Mouse (Mus musculus) ES-E14 (cell line): ENCODE measurements at regions not wholly inside any gene's neighbourhood (a gene's known extent, or its start where the extent isn't known, plus 50 kb on each side); places are given as distances from the start of the nearest gene placed in this dataset.
A peak's percentile ranks its signal among the peaks of the same experiment; 100 is the strongest.

Experiments used
- DNase-seq: peaks from one replicate; pipeline ENCODE4 v3.0.0-alpha.2; 2013; ENCODE audit warnings: low read depth, low spot score
- H3K27ac ChIP-seq: 2 replicates; pipeline ENCODE4 v1.5.1; 2012; ENCODE audit warnings: low read depth, mild to moderate bottlenecking, low read length, moderate library complexity, mixed read lengths; ENCODE audit not compliant: poor library complexity, insufficient read depth, severe bottlenecking
- H3K36me3 ChIP-seq: 2 replicates; pipeline ENCODE4 v1.6.1; 2012; ENCODE audit warnings: mild to moderate bottlenecking, low read length, moderate library complexity, mixed read lengths; ENCODE audit not compliant: control insufficient read depth, poor library complexity, insufficient read depth, severe bottlenecking
- H3K4me1 ChIP-seq, 2 experiments: fragments of 150-350 bp in 1 of 2; sonication (generic) in 1 of 2; 2 replicates each; pipeline ENCODE4 v1.6.1; 2012; ENCODE audit warnings: low read length in 2 of 2, mild to moderate bottlenecking in 1 of 2, mixed read lengths in 1 of 2; ENCODE audit not compliant: control insufficient read depth in 2 of 2, insufficient read depth in 2 of 2, poor library complexity in 1 of 2
- H3K4me3 ChIP-seq, 2 experiments: fragments of 150-350 bp in 1 of 2; sonication (generic) in 1 of 2; 2 replicates each; pipeline ENCODE4 v1.5.1; 2012; ENCODE audit warnings: low read length in 2 of 2, low read depth in 1 of 2, mild to moderate bottlenecking in 1 of 2, mixed read lengths in 1 of 2; ENCODE audit not compliant: insufficient read depth in 1 of 2, poor library complexity in 1 of 2, severe bottlenecking in 1 of 2
- H3K9ac ChIP-seq: 2 replicates; pipeline ENCODE4 v1.6.1; 2012; ENCODE audit warnings: low read depth, mild to moderate bottlenecking, low read length, mixed read lengths; ENCODE audit not compliant: poor library complexity, insufficient read depth, severe bottlenecking
- H3K9me3 ChIP-seq: fragments of 150-350 bp; sonication (generic); 2 replicates; pipeline ENCODE4 v1.6.1; 2012; ENCODE audit warnings: low read depth, mild to moderate bottlenecking, low read length; ENCODE audit not compliant: control insufficient read depth, insufficient read depth
- CHD2 ChIP-seq: IDR thresholded peaks from 2 replicates; pipeline ENCODE4 v1.6.1; 2014; ENCODE audit warnings: mild to moderate bottlenecking, low read depth, low read length, inconsistent platforms
- HCFC1 ChIP-seq: IDR thresholded peaks from 2 replicates; pipeline ENCODE4 v1.6.1; 2012; ENCODE audit warnings: low read length, inconsistent platforms, borderline replicate concordance; ENCODE audit not compliant: insufficient read depth
- MAFK ChIP-seq: IDR thresholded peaks from 2 replicates; pipeline ENCODE4 v1.6.1; 2014; ENCODE audit warnings: mild to moderate bottlenecking, low read depth, low read length, inconsistent platforms; ENCODE audit not compliant: insufficient read depth
- ZC3H11A ChIP-seq: IDR thresholded peaks from 2 replicates; pipeline ENCODE4 v1.6.1; 2012; ENCODE audit warnings: low read depth, mild to moderate bottlenecking, inconsistent platforms, low read length, borderline replicate concordance
- ZNF384 ChIP-seq: IDR thresholded peaks from 2 replicates; pipeline ENCODE4 v1.6.1; 2012; ENCODE audit warnings: low read depth, low read length, inconsistent platforms
- in situ Hi-C, 2 experiments: fragments of 600-800 bp; cut with MboI; formaldehyde crosslinking; loops; one replicate each; pipeline ENCODE4 v1.15.1; 2025; ENCODE audit warnings: low sequenced_read_pairs in 2 of 2, inconsistent platforms in 1 of 2; ENCODE audit not compliant: unreplicated experiment in 2 of 2

GRCm38 (mm10) chr2:117008922-117009321, 112.3 kb upstream of the Spred1 start:
- in situ Hi-C loops: no loop called here
- Histone ChIP-seq H3K27ac (no peak overlapping the region), H3K4me3 (no peak overlapping the region), H3K4me1 (no peaks in the 10 kb centered on the region), H3K36me3 (no peaks in the 10 kb centered on the region), H3K9ac (no peak overlapping the region), H3K9me3 (no peaks in the 10 kb centered on the region)
- no peak for TF ChIP-seq ZNF384
- TF ChIP-seq CHD2: no peak
- TF ChIP-seq ZC3H11A: no peak
- TF ChIP-seq HCFC1: no peak
- TF ChIP-seq MAFK: no peak
- DNase-seq: no peak

GRCm38 (mm10) chr2:117010001-117010400, 111.2 kb upstream of the Spred1 start:
- Histone ChIP-seq H3K4me3 (no peak overlapping the region), H3K36me3 (no peaks in the 10 kb centered on the region), H3K9ac (no peak overlapping the region), H3K9me3 (no peaks in the 10 kb centered on the region), H3K27ac (no peak overlapping the region), H3K4me1 (no peaks in the 10 kb centered on the region)
- TF ChIP-seq HCFC1 (no peak), CHD2 (no peak), ZNF384 (no peak), ZC3H11A (no peak), MAFK (no peak)
- in situ Hi-C loops: no loop called here
- no peak for DNase-seq

- no peaks in the 10 kb centered on the region for H3K36me3 ChIP-seq
- no peaks in the 10 kb centered on the region for H3K4me1 ChIP-seq
- in situ Hi-C loops: no loop called here
- TF ChIP-seq HCFC1: no peak
- no peak for TF ChIP-seq ZNF384
- TF ChIP-seq CHD2: no peak
- TF ChIP-seq ZC3H11A: no peak
- TF ChIP-seq MAFK: no peak
- no peaks in the 10 kb centered on the region for H3K9me3 ChIP-seq
- no peak overlapping the region for H3K9ac ChIP-seq
- H3K27ac ChIP-seq: no peak overlapping the region
- DNase-seq: no peak
- H3K4me3 ChIP-seq: no peak overlapping the region
These were observed 110.2 kb upstream of the Spred1 start for GRCm38 (mm10) chr2:117010942-117011341.

GRCm38 (mm10) chr2:117017921-117018651, 103.1 kb upstream of the Spred1 start:
- peak overlapping the region; percentile 9; the same call in 1 of the 2 replicates for H3K27ac ChIP-seq
- in situ Hi-C loops: no loop called here
- H3K4me3 ChIP-seq: peak overlapping the region in 1 of 2 experiments; percentile 13; a peak in 1 of 4 replicates
- TF ChIP-seq CHD2: no peak
- no peak for TF ChIP-seq ZC3H11A
- no peak for TF ChIP-seq ZNF384
- no peak for TF ChIP-seq MAFK
- no peak for TF ChIP-seq HCFC1
- DNase-seq: peak; percentile 20
- no peaks in the 10 kb centered on the region for H3K9me3 ChIP-seq
- H3K9ac ChIP-seq: no peak overlapping the region; the same call in 1 of the 2 replicates
- H3K4me1 ChIP-seq: peaks cover 6 to 8% of the 10 kb centered on the region in 2 experiments; a peak in 3 of 4 replicates
- H3K36me3 ChIP-seq: no peaks in the 10 kb centered on the region
